Mouse (Mus musculus) adipocyte (in vitro differentiated cells): ENCODE measurements around the gene Hist2h2ac.
A peak's percentile ranks its signal among the peaks of the same experiment; 100 is the strongest.
"Not testable (repeated sequence)": the region's sequence is repeated elsewhere in the genome, so short reads cannot be mapped to it uniquely, and the experiment has no call there.

ENCODE experiments used
- DNase-seq: peaks from one replicate; pipeline ENCODE4 v3.0.0-alpha.2; 2016; ENCODE audit warnings: low spot score

Hist2h2ac gene

DNA sequence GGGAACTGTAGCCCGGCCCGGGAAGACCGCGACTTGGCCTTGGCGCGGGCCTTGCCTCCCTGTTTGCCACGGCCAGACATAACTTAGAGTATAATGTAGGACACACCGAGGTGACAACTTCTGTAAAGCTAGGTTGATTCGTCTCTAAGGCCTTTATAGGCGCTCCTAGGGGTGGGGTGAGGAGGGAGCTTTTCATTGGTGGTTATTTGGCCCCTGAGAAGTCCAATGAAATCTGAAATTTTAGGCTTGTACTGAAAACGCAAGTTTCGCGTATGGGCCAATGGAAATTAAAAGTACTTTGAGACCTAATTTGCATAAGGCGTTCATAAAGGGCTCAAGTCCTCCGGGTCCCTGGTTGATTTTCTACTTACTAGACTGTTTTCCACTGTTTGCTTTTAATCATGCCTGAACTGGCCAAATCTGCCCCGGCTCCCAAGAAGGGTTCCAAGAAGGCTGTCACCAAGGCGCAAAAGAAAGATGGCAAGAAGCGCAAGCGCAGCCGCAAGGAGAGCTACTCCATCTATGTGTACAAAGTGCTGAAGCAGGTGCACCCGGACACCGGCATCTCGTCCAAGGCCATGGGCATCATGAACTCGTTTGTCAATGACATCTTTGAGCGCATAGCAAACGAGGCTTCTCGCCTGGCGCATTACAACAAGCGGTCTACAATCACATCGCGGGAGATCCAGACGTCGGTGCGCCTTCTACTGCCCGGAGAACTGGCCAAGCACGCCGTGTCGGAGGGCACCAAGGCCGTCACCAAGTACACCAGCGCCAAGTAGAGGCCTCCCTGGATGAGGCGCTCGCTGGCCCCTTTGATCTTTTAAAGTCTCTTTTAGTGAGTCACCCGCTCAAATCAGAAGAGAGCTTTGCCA lies at the start of gene Hist2h2ac, which contains the start of gene Hist2h2be:
Hist2h2ac (minus strand) TSS at position 116 of the 875 bp plus-strand sequence.
Hist2h2be (plus strand) TSS at position 355 of the 875 bp plus-strand sequence.
- DNase-seq = peak; percentile 96

DNA sequence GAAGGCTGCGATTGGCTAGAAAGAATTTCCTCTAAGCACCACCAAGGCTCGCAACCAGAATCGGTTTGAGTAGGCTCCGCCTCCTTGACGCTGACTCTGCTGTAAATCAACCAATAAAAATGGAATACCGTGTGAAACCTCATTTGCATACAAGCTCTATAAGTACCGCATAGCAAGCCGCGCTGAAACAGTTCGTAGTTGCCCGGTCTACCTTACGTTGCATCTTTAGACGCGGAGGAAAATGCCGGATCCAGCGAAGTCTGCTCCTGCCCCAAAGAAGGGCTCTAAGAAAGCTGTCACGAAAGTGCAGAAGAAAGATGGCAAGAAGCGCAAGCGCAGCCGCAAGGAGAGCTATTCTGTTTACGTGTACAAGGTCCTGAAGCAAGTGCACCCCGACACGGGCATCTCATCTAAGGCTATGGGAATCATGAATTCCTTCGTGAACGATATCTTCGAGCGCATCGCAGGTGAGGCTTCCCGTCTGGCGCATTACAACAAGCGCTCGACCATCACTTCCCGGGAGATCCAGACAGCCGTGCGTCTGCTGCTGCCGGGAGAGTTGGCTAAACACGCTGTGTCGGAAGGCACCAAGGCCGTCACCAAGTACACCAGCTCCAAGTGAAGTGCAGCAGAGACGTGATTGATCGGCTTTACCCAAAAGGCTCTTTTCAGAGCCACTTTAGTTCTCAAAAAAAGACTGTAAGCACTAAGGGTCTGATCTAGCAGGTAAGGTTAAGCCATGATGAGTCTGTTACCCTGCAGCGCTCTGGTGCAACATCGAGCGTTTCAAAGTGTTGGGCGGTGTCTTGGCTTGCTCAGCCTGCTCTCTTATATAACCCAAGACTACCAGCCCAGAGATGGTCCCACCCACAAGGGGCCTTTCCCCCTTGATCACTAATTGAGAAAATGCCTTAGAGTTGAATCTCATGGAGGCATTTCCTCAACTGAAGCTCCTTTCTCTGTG lies 49.1 kb upstream of the Hist2h2ac start, which contains the start of gene Hist2h2bb:
Hist2h2bb (plus strand) TSS at position 242 of the 964 bp plus-strand sequence.
- peak; percentile 98 for DNase-seq

DNA sequence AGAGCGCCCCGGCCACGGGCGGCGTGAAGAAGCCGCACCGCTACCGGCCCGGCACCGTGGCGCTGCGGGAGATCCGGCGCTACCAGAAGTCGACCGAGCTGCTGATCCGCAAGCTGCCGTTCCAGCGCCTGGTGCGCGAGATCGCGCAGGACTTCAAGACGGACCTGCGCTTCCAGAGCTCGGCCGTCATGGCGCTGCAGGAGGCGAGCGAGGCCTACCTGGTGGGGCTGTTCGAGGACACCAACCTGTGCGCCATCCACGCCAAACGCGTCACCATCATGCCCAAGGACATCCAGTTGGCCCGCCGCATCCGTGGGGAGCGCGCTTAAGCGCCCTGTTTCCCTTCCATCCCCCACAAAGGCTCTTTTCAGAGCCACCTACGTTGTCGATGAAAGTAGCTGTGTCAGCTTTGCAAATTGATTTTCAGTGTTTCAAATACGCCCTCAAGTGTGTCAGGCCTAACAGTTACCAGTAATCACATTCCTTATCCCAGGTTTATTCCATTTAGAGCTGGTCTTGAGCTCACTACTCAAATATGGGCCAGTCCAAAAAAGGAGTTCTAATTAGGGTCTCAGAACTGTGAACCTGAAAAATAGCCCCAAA lies 48.2 kb upstream of the Hist2h2ac start:
- not testable (repeated sequence) for DNase-seq

DNA sequence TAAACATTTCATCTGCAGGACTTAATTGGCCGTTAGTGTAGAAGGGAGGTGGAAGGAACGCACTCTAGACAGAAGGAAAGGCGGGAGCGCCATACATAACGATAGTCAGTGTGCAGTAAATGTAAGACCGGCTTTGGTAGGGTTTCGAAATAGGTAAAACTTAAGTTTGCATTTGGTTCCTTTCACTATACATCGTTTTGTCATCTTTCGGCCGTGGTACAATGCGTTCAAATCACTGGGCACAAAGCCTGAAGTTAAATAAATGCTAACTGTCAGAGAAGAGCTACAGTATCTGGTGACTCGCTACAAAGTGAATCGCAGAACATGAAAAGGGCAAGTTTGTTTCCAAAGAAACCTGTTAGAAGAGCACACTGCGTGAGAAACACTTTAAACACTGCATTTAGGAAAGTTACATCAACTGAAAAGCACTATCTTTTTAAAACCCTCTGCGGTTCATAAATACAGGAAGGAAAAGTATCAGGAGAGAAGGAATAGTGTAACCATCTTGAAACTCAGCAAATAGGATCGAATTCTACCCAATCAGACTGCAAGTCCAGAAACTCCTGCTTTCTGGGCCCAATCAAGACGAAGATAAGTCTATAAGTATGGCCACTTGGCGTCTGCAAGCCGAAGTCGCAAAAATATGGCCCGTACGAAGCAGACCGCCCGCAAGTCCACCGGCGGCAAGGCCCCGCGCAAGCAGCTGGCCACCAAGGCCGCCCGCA lies 47.5 kb upstream of the Hist2h2ac start, which contains the start of gene Hist2h3b:
Hist2h3b (plus strand) TSS at position 604 of the 725 bp plus-strand sequence.
- peak; percentile 90 for DNase-seq

DNA sequence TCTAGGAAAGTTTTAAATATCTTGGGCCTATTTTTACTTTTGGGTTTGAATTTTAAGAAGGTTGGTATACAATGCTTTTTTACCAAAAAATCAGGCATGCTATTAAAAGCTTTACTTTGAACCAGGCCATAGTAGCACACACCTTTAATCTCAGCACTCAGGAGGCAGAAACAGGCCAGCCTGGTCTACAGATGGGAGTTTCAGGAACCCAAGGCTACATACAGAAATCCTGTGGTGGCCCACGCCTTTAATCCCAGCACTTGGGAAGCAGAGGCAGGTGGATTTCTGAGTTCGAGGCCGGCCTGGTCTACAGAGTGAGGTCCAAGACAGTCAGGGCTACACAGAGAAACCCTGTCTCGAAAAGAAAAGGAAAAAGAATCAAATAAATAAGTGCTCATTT lies 46.9 kb upstream of the Hist2h2ac start:
- no peak for DNase-seq

DNA sequence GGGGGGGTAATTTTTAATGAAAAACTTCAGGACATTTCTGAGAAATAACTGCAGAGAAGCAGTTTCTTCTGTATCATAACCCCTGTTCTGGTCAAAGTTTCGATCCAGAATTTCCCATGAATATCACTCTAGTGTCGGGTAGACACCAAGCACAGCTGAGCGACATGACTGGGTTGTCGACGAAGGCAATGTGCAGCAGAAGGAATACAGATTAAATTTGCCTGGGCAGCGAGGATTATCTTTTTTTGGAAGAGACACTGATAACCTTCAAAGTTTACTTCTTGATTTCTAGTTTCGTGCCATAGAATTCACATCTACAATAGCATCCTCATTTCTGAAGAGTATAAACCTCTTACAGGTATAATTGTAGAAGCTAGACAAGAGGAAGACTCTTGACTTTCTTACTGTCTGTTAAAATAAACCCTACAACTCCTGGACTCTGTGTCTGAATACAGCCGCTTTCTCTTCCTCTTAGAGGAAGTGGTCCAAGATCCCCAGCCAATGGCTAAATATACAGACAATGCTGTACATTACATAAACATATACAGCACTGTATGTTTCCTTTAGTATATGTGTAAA lies 45.5 kb upstream of the Hist2h2ac start:
- no peak for DNase-seq

DNA sequence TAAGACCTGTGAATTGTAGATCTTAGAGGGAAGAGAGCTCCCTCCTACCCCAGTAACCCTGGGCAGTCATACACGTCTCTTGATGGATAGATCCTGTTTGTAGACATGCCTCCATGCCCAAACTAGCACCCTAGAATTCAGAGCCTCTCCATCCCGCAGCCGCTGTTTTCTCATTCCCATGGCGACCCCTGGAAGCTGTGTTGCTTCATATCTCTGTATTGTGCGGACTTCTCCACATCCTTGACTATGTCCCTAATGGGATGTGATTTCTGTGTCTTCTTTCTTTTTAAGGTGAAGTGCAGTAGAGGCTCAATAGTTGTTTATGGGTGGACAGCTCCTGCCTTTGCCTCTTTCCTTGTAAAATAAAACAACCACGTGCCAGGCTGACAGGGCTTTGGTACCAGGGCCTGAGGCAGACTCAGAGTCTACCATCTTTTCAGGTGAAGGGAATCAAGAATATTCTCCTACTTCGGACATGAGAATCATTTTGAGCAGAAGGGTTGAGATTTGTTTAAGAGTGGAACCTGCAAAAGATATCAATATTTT lies 43.8 kb upstream of the Hist2h2ac start:
- no peak for DNase-seq

DNA sequence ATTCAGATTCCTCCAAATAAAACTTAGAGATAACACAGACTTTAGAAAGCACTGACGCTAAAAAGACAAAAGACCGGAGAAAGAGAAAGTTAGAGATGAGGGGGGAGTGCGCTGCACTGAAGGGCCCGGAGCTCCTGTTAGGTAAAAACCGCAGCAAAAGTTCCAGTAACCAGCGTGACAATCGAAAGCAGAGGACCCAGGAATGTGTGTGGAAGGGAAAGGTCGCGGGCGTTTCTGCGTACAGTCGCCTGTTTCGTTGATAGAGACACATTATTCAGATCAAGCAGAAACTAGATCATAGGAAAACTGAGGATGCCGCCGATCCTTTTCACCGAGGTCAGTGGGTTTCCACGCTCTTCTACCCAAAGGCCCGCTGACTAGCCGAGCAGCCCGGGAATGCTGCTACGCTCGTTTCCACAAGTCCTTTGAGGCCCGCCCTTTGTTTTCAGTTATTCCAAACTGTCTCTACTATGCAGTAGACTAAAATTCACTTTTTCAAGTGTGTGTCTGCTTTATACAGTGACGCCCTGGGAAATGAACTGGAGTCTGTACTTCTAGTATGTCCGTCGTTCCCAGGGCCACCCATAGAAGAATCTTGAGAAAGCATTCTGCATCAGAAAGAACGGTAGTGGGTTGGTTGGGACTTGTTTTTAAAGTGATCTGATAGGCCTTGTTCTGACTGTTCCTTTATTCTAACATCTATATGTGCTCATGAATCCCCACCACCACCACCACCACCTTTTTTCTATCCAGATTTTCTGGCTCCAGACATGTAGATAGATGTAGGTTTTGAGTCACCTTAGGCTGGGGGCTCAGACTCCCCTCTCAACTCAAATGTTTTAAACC lies 43.1 kb upstream of the Hist2h2ac start:
- DNase-seq = peak; percentile 83

DNA sequence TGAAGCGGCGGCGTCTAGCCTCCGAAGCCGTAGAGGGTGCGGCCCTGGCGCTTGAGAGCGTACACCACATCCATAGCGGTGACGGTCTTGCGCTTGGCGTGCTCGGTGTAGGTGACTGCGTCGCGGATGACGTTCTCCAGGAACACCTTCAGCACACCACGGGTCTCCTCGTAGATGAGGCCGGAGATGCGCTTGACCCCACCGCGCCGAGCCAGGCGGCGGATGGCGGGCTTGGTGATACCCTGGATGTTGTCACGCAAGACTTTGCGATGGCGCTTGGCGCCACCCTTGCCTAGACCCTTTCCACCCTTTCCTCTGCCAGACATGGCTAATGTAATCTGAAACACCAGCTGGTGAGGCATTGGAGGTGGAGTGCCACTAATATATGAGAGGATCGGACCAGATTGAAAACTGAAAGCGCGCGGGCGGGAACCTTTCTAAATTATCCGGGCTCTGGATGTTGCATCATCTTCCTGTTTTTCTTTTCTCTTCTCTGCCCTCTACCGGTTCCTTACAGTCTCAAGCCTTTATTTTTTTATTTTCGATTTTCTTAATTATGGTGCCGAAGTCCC lies 42.4 kb upstream of the Hist2h2ac start, which contains the start of gene Hist2h4:
Hist2h4 (minus strand) TSS at position 333 of the 572 bp plus-strand sequence.
- DNase-seq = peak; percentile 99

DNA sequence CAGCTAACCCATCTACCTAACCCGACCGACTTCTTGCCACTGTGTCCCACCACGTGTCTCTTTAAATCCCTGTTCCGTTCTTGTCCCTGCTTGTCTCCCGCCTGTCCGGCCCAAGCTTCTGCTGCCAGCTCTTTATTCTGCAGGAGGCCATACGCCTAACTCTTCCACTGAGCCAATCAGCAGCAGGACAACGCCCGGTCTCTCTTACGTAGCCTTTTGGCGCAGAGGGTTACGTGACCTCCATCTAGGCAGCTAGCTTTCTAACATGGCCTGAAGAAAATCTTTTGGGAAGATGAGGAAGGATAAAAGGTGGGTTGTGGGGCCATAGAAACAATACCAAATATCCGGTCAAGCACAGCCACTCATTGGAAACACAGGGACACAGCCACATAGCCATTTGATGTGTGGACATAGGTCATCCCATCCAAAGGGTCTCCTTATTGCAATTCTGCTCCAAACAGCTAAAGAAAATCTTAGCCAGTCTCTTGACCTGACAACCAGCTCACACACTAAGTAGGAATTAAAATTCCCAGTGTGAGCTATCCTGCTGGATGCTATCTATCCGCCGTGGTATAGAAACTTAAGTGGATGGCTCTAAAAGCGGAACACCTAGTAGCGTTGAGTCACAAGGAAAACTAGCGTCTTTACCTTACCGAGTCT lies 41.7 kb upstream of the Hist2h2ac start:
- DNase-seq = peak; percentile 94

DNA sequence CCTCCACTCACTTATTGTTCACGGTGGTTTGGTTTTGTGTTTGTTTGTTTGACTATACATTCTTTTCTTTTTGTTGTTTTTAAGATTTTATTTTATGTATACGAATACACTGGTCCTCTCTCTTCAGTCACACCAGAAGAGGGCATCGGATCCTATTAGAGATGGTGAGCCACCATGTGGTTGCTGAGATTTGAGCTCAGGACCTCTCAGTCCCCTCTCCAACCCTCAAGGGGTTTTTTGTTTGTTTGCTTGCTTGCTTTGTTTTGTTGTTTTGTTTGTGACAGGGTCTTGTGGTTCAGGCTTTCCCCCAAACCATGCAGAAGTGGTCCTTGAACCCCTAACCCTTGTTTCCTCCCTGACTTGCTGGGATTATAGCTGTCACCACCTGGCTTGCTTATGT lies 40.9 kb upstream of the Hist2h2ac start:
- no peak for DNase-seq

DNA sequence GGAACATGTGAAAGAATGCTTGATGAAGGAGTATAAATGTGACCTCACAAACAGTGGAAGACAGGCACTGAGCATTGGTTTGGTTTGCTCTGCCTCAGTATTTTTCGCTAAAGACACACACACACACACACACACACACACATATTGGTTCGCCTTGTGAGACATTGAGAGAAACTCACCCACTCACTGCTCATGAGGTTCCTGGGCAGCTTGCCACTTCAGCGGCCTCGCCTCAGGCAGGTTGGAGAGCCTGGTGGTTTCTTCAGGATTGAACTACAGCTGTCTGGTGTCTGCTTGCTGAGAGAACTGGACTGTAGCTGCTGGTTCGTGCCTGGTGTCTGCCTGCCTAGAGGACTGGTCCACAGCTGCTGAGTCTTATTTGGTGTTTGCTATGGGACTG lies 39.5 kb upstream of the Hist2h2ac start:
- no peak for DNase-seq

DNA sequence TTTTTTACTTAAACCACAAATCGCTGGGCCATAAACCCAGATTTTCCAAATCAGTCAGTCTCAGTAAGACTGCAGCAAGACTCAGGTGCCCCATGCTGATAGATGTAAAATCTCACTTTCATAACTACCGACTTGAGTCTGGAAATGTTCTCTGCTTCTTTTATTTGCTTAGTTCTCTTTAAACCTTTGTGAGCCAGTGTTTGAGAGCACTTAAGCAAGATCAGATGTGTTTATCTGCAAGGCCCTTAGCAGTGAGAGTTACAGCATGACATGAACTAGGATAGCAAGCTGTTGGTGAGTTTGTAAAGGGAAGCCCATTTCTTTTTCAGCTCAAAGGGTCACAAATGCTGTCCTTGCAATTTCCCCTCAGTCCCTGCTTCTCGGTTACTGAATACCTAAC lies 36.5 kb upstream of the Hist2h2ac start:
- DNase-seq = no peak

DNA sequence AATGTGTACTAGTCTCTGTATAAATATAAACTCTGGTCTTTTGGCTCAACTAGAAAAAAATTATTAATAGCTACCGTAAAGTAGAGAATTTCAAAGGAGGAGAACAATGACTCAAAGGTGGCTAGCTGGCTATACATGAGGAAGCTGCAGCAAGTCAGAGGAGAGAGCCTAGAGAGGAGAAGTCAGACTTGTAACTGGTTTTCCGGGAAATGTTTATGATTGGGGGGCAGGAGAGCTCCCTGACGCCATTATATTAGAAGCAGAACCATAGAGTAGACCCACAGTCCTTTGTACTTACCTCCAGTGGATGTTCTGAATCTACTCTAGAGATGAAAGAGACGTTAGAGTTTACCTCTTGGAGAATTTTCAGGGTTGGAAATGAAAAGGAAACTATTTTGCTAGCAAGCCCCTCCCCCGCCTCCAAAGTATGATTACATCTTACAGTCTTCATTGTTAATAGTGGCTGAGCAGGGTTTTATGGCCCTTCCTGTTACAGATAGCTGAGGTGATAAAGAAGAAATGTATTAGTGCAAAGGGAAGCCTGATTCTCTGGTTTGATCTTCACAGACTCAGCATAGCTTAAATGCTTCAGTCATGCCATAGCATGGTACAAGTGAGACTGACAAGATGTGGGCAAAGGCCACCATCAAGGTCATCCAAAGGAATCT lies 35.4 kb upstream of the Hist2h2ac start:
- no peak for DNase-seq

DNA sequence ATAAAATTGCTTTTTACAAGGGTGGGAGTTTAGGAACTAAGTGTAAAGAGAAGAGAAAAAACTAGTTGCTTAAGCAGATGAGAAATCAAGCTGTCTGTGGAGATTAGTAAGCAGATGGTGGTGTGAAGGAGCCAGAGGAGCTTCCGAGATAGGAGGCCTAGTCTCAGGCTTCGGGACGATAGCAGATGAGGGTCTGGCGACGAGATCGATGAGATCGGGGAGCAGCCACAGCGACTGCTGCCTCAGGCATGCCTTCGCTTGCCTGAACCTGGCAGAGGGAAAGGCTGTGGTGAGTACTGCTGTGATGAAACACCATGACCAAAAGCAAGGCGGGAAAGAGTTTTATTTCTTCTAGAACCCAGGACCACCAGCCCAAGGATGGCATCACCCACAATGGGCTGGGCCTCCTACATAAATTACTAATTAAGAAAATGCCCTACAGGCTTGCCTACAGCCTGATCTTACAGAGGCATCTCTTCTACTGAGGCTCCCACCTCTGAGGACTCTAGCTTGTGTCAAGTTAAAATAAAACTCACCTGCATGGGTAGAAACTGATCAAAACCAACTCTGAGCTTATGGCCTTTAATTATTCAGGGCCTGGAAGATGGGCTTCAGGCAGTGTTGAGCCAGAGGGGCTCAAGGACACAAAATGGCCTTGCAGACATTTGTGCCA lies 34.1 kb upstream of the Hist2h2ac start:
- DNase-seq = no peak

DNA sequence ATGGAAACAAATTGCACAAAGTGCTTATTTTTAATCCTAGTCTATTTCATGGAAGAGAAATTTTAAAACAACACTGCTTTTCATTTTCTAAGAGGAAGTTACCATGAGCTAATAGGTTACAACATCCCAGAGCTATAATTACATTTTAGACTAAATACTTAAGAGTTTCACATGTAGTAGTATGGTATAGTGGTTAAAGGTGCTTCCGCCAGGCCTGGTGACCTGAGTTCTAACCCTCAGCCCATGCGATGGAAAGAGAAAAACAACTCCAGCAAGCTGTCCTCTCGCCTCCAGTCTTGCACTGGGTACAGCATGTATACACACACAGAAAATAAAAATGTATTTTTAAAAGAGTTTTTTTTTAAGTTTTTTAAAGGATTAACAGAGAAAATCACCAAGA lies 31.1 kb upstream of the Hist2h2ac start:
- DNase-seq = no peak

DNA sequence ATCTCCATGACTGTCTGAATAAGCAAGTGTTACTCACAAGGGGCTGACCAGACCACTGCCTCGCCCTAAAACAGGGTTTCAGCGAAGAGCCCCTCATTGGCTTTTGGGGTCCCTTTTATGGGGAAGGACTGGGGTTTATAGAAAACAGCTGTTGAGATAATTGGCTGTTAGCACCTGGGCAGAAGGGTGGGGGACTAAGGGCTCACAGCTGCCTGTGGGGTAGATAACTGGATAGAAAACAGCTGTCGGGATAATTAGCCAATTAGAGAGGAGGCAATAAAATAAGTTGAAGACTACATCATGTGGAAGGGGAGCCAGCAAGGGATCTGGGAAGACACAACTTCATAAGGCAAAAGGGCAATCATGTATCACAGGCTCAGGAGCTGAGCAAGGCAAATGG lies 30.2 kb upstream of the Hist2h2ac start:
- no peak for DNase-seq

DNA sequence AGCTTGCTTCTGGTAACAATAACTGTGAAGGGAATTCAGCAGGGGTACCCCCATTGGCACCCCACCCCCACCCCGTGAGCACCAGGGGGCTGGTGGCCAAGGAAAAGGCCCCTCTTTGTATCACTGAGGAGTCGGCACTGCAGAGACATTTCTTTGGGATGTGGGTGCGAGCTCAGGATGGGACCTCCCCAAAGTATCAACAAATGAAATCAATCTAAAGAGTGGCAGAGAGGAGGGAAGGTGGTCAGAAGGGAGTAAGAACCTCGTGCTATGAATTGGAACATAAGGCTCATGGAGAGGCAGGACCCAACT lies 28.3 kb upstream of the Hist2h2ac start:
- no peak for DNase-seq
